In genomic region chr1:92453751-92454445, GRCm38 (mm10) we compare ENCODE assay signal across 9 mouse cellular contexts. TPM values are rescaled to one million over a fixed set of nuclear protein-coding genes. Genes with fewer than 3 reads are reported as not detected.
DNase-seq lines count a peak whose midpoint lies in the region; ATAC-seq and TF ChIP-seq lines count a peak whose summit lies in the region.
"Had no signal": no experiment of that assay in that cellular context is flagged by ENCODE, and none has a peak within 500 bp of the region (broad histone marks: within the 10 kb centered on the region; RNA-seq: fewer than 3 reads in every experiment).

No protein-coding gene starts in this region.

- TF ChIP-seq EP300 in CH12.LX (IDR thresholded peaks at IDR 0.05; ENCODE audit: low read length): no peak

- CTCF ChIA-PET in Patski (lab: Charles Lee): interaction anchor here (0.7 to 2.6 kb wide), 13 partner anchors 9 to 491 kb away, joined by 3 to 10 read pairs (median 4); no protein-coding TSS in a partner anchor

- ATAC-seq in Patski: no peak
- ATAC-seq in cerebellum, adult (ENCODE audit: insufficient number of reproducible peaks, low FRiP score, low TSS enrichment): no peak

- dilution Hi-C loops in CH12.LX (cut with MboI; ENCODE audit: extremely low pct_ligation_motif_present, extremely low pct_unique_long_range_greater_than_20kb, low sequenced_read_pairs): no loop called here

- no peaks in the 10 kb centered on the region for H3K79me2 ChIP-seq in CH12.LX (replicated peaks; ENCODE audit: control insufficient read depth, extremely low read depth, insufficient read depth, poor library complexity, severe bottlenecking)

- H3K4me2 ChIP-seq in CH12.LX (ENCODE audit: insufficient read depth, low read depth, poor library complexity, severe bottlenecking): no peak overlapping the region

- no peaks in the 10 kb centered on the region for H3K4me1 ChIP-seq in CH12.LX (ENCODE audit: control insufficient read depth in 1 of 2, insufficient read depth in 2 of 2)

- no peak overlapping the region for H3K27ac ChIP-seq in CH12.LX (ENCODE audit: insufficient read depth, low read depth)

- H3K9me3 ChIP-seq in CH12.LX (replicated peaks; ENCODE audit: low read length): peaks cover 2% of the 10 kb centered on the region

- TF ChIP-seq CTCF in CH12.LX (conservative IDR thresholded peaks at IDR 0.05 in 1 of 2, IDR thresholded peaks at IDR 0.05 in 1 of 2; ENCODE audit: low read depth in 2 of 2, low read length in 2 of 2) (peak; percentile 31 to 70; a peak in 2 of 4 replicates), Patski (IDR thresholded peaks at IDR 0.05) (peak; percentile 59)

- TF ChIP-seq POLR2A in CH12.LX (IDR thresholded peaks at IDR 0.05; ENCODE audit: low read depth, low read length): no peak

- peaks cover 64 to 91% of the 10 kb centered on the region in 2 experiments for H3K36me3 ChIP-seq in CH12.LX (replicated peaks in 1 of 2; ENCODE audit: control insufficient read depth in 1 of 2, insufficient read depth in 1 of 2, low read length in 1 of 2)

- in situ Hi-C loops in CH12.LX (cut with MboI; ENCODE audit: low pct_ligation_motif_present, low pct_unique_long_range_greater_than_20kb, low sequenced_read_pairs): no loop called here
- in situ Hi-C loops in Patski (cut with MboI; ENCODE audit: low pct_unique_long_range_greater_than_20kb): loop anchor here (5.0 kb wide), 1 partner anchor 492 kb away; no protein-coding TSS in a partner anchor

- TF ChIP-seq RAD21 in CH12.LX (IDR thresholded peaks at IDR 0.05; ENCODE audit: low read depth, low read length): peak; percentile 78

- DNase-seq in kidney, adult 9 months: peak; percentile 36
- no peak for DNase-seq in kidney, adult 8-10 months
- DNase-seq in CH12.LX (ENCODE audit: extremely low read depth) (peak; percentile 31), Patski (ENCODE audit: low read depth, low spot score) (no peak)
- DNase-seq in lung, postnatal 10 days: peak; percentile 33
- DNase-seq in ovary, postnatal 36 days (ENCODE audit: low spot score): no peak
- DNase-seq: heart, postnatal 4 days had no signal

- H3K4me3 ChIP-seq in CH12.LX (replicated peaks in 1 of 3; ENCODE audit: low read depth in 2 of 3, low read length in 2 of 3, poor library complexity in 1 of 3): no peak overlapping the region
- H3K4me3 ChIP-seq: megakaryocyte, embryonic 14.5 days had no signal

- H3K27me3 ChIP-seq in CH12.LX (replicated peaks) (no peaks in the 10 kb centered on the region), Patski (no peaks in the 10 kb centered on the region)
- H3K27me3 ChIP-seq: megakaryocyte, embryonic 14.5 days had no signal

- POLR2A ChIA-PET in Patski (lab: Charles Lee): no interaction called here

- H3K9ac ChIP-seq in CH12.LX (ENCODE audit: insufficient read depth, low read depth): no peak overlapping the region

TF ChIP-seq in CH12.LX, 34 proteins besides CTCF, POLR2A, EP300 and RAD21:
- TF ChIP-seq SMC3 (IDR thresholded peaks at IDR 0.05; ENCODE audit: low read depth, low read length): peak; percentile 32
- TF ChIP-seq HCFC1 (IDR thresholded peaks at IDR 0.05; ENCODE audit: low read depth, low read length): no peak
- no peak for TF ChIP-seq CHD2 (IDR thresholded peaks at IDR 0.05; ENCODE audit: low read length)

RNA-seq across cellular contexts. Expression of gene Ndufa10, which starts 19.8 kb away (rescaled TPM):
- total RNA-seq in CH12.LX (2012; rRNA removed): 103 and 111 TPM in 2 replicates
- total RNA-seq in CH12.LX (2014; rRNA removed): 139 and 142 TPM in 2 replicates
- polyA plus RNA-seq in CH12.LX (2012; ENCODE audit: insufficient read length, low read depth): 230 and 296 TPM in 2 replicates
- polyA plus RNA-seq in Patski (2021): 237 TPM

RNA-seq across cellular contexts. Expression of gene Olfr1416, which starts 31.0 kb away (rescaled TPM):
- total RNA-seq in CH12.LX (2012; rRNA removed) (not detected in 2 replicates), CH12.LX (2014; rRNA removed) (not detected in 2 replicates)
- polyA plus RNA-seq in CH12.LX (2012; ENCODE audit: insufficient read length, low read depth) (not detected in 2 replicates), Patski (2021) (not detected)
- total RNA-seq: heart, postnatal 4 days had no signal

RNA-seq across cellular contexts. Expression of gene Olfr1415, which starts 42.0 kb away (rescaled TPM):
- not detected in 2 replicates for total RNA-seq in CH12.LX (2012; rRNA removed)
- not detected in 2 replicates for total RNA-seq in CH12.LX (2014; rRNA removed)
- polyA plus RNA-seq in CH12.LX (2012; ENCODE audit: insufficient read length, low read depth): not detected in 2 replicates
- not detected for polyA plus RNA-seq in Patski (2021)
- total RNA-seq: heart, postnatal 4 days had no signal

Comparison
In these comparisons a context has a peak if more than half of its experiments do, and no peak if none do; other contexts are left out.
1. DNase-seq: peak in kidney, adult 9 months (single experiment), CH12.LX (single experiment) and lung, postnatal 10 days (single experiment); none in kidney, adult 8-10 months (0 of 2), Patski (single experiment) and ovary, postnatal 36 days (single experiment).